Mouse (Mus musculus) sigmoid colon, adult 10 weeks (tissue): ENCODE data around the gene Gm21764. TPM values are rescaled to one million over a fixed set of nuclear protein-coding genes. Genes with fewer than 3 reads are reported as not detected.

Experiments used
- polyA plus RNA-seq: library from polyadenylated mRNA; stranded (reverse); fragments of 350-450 nt; fragmentation: Illumina TruSeq; extraction: RNeasy Lipid Tissue Mini Kit (QIAGEN cat#74804); gene quantifications from one replicate; pipeline ENCODE4 v1.2.3, GENCODE M21; 2014; ENCODE audit warnings: low read depth, low replicate concordance

The Gm21764 gene
- polyA plus RNA-seq = not detected

DNA sequence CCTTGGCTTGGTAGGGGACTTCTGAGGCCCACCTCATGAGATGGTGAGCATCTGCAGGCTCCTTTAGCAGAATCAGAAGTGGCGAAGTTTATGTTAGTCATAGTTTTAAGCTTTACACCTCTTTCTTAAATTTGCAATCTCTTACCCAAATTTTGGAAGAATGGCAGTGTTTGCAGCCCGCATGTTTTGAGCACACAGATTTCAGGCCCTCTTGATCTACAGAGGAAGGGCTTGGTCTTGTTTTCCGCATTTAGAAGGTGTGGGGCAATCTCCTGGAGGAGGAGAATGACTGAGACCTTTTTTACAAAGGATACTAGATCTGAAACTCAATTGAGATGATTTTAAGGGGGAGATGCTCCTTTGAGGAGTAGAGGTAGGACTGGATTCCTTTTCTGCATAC is at the start of gene Gm21764:
Gene Gm21764 (minus strand): TSS at position 101 of the 400 bp plus-strand sequence.

DNA sequence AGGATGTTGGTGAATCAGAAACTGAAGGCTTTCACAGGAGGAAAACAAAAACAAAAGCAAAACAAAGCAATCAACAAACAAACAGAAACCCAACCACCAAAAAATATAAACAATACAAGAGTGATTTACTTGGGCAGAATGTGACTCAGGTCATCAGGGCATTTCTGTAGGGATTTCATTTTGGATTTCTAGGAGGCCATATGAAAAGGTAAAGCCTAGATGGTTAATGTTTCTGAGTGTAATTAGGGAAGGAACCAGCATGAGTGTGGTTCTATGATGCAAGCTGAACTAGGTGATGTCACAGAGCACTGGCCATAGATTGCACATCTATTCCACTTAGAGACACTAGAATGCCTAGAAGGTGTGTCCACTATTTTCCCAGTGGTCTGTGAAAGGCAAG is 27.2 kb upstream of the Gm21764 start, which contains the start of gene Ssty1:
Gene Ssty1 (plus strand): TSS at position 301 of the 400 bp plus-strand sequence.

Other genes with a start within 250 kb of the Gm21764 start
- gene Gm21904, start 215.5 kb downstream of the Gm21764 start, polyA plus RNA-seq = not detected
- gene Gm20772, start 187.1 kb downstream of the Gm21764 start, polyA plus RNA-seq = not detected
- not detected for gene Gm20831, start 187.1 kb downstream of the Gm21764 start, polyA plus RNA-seq
- gene Srsy, start 124.5 kb downstream of the Gm21764 start, polyA plus RNA-seq = not detected
- not detected for gene Ssty1, start 27.3 kb upstream of the Gm21764 start, polyA plus RNA-seq